Mouse (Mus musculus) liver, postnatal 0 days (tissue): ENCODE data around the gene Castor1.

ENCODE experiments used
- CTCF ChIP-seq: sonication (generic); IDR thresholded peaks from 2 replicates; pipeline ENCODE4 v1.5.1; 2016; ENCODE audit warnings: antibody characterized with exemption, low read depth
- EP300 ChIP-seq: IDR thresholded peaks from 2 replicates; pipeline ENCODE4 v1.6.1; 2016; ENCODE audit warnings: antibody characterized with exemption, low read depth, mild to moderate bottlenecking

- TF ChIP-seq CTCF (no peak), EP300 (no peak)
These were observed 3.5 kb upstream of the Castor1 start for GRCm38 (mm10) chr11:4214572-4214971.
